Mouse (Mus musculus) lung, embryonic 14.5 days (tissue): ENCODE measurements around the gene Larp1b. TPM values are rescaled to one million over a fixed set of nuclear protein-coding genes. Genes with fewer than 3 reads are reported as not detected.
"Not testable (repeated sequence)": the region's sequence is repeated elsewhere in the genome, so short reads cannot be mapped to it uniquely, and the experiment has no call there.

Experiments
- ATAC-seq: fragments of 200-750 bp; cut with Nextera tagmentation; 2 replicates; pipeline ENCODE4 v1.8.0; 2017; ENCODE audit warnings: mild to moderate bottlenecking, moderate TSS enrichment, moderate library complexity; ENCODE audit not compliant: insufficient read depth
- DNase-seq: peaks from one replicate; pipeline ENCODE4 v3.0.0-alpha.2; 2015
- H3K27ac ChIP-seq: fragments of 300-500 bp; sonication (generic); 2 replicates; pipeline ENCODE4 v1.5.1; 2014; ENCODE audit warnings: low read depth, mild to moderate bottlenecking, moderate library complexity
- H3K27me3 ChIP-seq: fragments of 300-500 bp; sonication (generic); 2 replicates; pipeline ENCODE4 v1.6.1; 2014; ENCODE audit warnings: low read length, control low read depth; ENCODE audit not compliant: insufficient read depth
- H3K36me3 ChIP-seq: fragments of 300-500 bp; sonication (generic); 2 replicates; pipeline ENCODE4 v1.6.1; 2014; ENCODE audit warnings: control low read depth; ENCODE audit not compliant: insufficient read depth
- H3K4me1 ChIP-seq: fragments of 300-500 bp; sonication (generic); 2 replicates; pipeline ENCODE4 v1.6.1; 2014; ENCODE audit warnings: antibody characterized with exemption, control low read depth; ENCODE audit not compliant: insufficient read depth
- H3K4me2 ChIP-seq: fragments of 300-500 bp; sonication (generic); 2 replicates; pipeline ENCODE4 v1.6.1; 2014; ENCODE audit warnings: mild to moderate bottlenecking
- H3K4me3 ChIP-seq: fragments of 300-500 bp; sonication (generic); 2 replicates; pipeline ENCODE4 v1.5.1; 2014; ENCODE audit warnings: low read depth, low read length
- H3K9ac ChIP-seq: fragments of 300-500 bp; sonication (generic); 2 replicates; pipeline ENCODE4 v1.6.1; 2014
- H3K9me3 ChIP-seq: fragments of 300-500 bp; sonication (generic); 2 replicates; pipeline ENCODE4 v1.6.1; 2016; ENCODE audit warnings: low read depth, low read length, control low read depth
- CTCF ChIP-seq: IDR thresholded peaks from 2 replicates; pipeline ENCODE4 v1.5.1; 2016; ENCODE audit warnings: antibody characterized with exemption, low read depth
- WGBS: fragments of 180-500 bp; shearing (Covaris S2); extraction: QIAGEN DNeasy Blood & Tissue Kit; methylation state at CpG from one replicate; pipeline ENCODE4 v1.1.7; 2014; 5-methylcytosine and 5-hydroxymethylcytosine counted together
- polyA plus RNA-seq: library from polyadenylated mRNA; unstranded; fragments of >200 nt; fragmentation: Nextera tagmentation; extraction: Ambion mirVana; gene quantifications from 2 replicates; pipeline ENCODE4 v1.2.1, GENCODE M21; 2014

Larp1b gene
- polyA plus RNA-seq: 2.5 and 2.9 TPM in 2 replicates

GRCm38 (mm10) chr3:40949170-40949902, at the start of gene Larp1b:
Gene Larp1b (plus strand): TSS chr3:40949828.
- no peak for TF ChIP-seq CTCF

DNA sequence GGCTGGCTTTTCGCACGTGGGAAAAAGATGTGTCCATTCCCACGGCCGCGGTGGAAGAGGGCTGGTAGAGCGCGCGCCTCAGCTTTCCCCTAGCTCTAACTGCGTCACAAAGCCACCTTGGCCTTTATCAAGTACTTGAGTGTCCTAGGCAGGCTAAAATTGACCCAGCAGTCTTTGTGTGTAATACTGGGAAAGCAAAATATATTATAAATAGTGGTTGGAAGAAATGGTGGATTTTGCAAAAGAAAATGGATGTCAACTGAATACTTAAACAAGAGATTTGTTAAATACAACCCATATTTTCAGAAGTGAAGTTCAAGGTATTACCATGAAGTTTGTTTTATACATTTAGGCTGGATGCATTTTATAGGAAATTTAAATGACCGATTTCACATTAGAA, 47.2 kb upstream of the Larp1b start, which contains the start of gene 1700034I23Rik:
Gene 1700034I23Rik (minus strand): TSS at position 101 of the 400 bp plus-strand sequence.
- H3K4me2 ChIP-seq, H3K27me3 ChIP-seq, H3K4me3 ChIP-seq, H3K4me1 ChIP-seq, DNase-seq, H3K36me3 ChIP-seq, H3K27ac ChIP-seq, H3K9me3 ChIP-seq, ATAC-seq, H3K9ac ChIP-seq: not testable (repeated sequence)
- WGBS: 92% methylated on average over 5 of the region's 10 CpGs

More at GRCm38 (mm10) chr3:40949170-40949902, at the start of gene Larp1b:
- peak within 1 kb of the TSS; percentile 70; the same call in 1 of the 2 replicates for H3K27ac ChIP-seq
- peak within 1 kb of the TSS; percentile 67 for H3K4me3 ChIP-seq
- WGBS: 1% methylated on average over 64 of the region's 66 CpGs
- H3K36me3 ChIP-seq: no peaks in the 10 kb centered on the region
- H3K9me3 ChIP-seq: no peaks in the 10 kb centered on the region
- DNase-seq (peak; percentile 98), ATAC-seq (peak; percentile 96)
- peak within 1 kb of the TSS; percentile 66 for H3K9ac ChIP-seq
- peak within 1 kb of the TSS; percentile 98 for H3K4me2 ChIP-seq
- H3K4me1 ChIP-seq: no peaks in the 10 kb centered on the region
- H3K27me3 ChIP-seq: peaks cover 12% of the 10 kb centered on the region; the same call in 1 of the 2 replicates

- Histone ChIP-seq H3K4me3 (no peak overlapping the region), H3K9me3 (no peaks in the 10 kb centered on the region), H3K4me2 (no peak overlapping the region), H3K4me1 (no peaks in the 10 kb centered on the region), H3K27ac (no peak overlapping the region), H3K36me3 (no peaks in the 10 kb centered on the region), H3K27me3 (no peaks in the 10 kb centered on the region), H3K9ac (no peak overlapping the region)
- DNase-seq (no peak), ATAC-seq (no peak)
- WGBS: 71% methylated on average over 5 of the region's 5 CpGs
- TF ChIP-seq CTCF: no peak
Observed at GRCm38 (mm10) chr3:40938189-40938588, 11.4 kb upstream of the Larp1b start.

GRCm38 (mm10) chr3:40938592-40938991, 11.0 kb upstream of the Larp1b start:
- 95% methylated on average over 4 of the region's 4 CpGs for WGBS
- Histone ChIP-seq H3K9me3 (no peaks in the 10 kb centered on the region), H3K4me1 (no peaks in the 10 kb centered on the region), H3K27ac (no peak overlapping the region), H3K27me3 (no peaks in the 10 kb centered on the region), H3K9ac (no peak overlapping the region), H3K36me3 (no peaks in the 10 kb centered on the region), H3K4me3 (no peak overlapping the region), H3K4me2 (no peak overlapping the region)
- TF ChIP-seq CTCF: no peak
- DNase-seq (no peak), ATAC-seq (no peak)

GRCm38 (mm10) chr3:40939019-40939418, 10.6 kb upstream of the Larp1b start:
- Histone ChIP-seq H3K4me2 (no peak overlapping the region), H3K4me1 (no peaks in the 10 kb centered on the region), H3K4me3 (no peak overlapping the region), H3K9me3 (no peaks in the 10 kb centered on the region), H3K27ac (no peak overlapping the region), H3K27me3 (no peaks in the 10 kb centered on the region), H3K9ac (no peak overlapping the region), H3K36me3 (no peaks in the 10 kb centered on the region)
- ATAC-seq (no peak), DNase-seq (no peak)
- no peak for TF ChIP-seq CTCF

GRCm38 (mm10) chr3:40949903-40950600, 424 bp downstream of the Larp1b start:
- DNase-seq (peak; percentile 49), ATAC-seq (peak; percentile 29)
- WGBS: under 1% methylated on average over 99 of the region's 118 CpGs
- Histone ChIP-seq H3K27me3 (peaks cover 12% of the 10 kb centered on the region; the same call in 1 of the 2 replicates), H3K4me2 (peak overlapping the region; percentile 98), H3K4me1 (no peaks in the 10 kb centered on the region), H3K9ac (peak overlapping the region; percentile 66), H3K36me3 (no peaks in the 10 kb centered on the region), H3K27ac (peak overlapping the region; percentile 70; the same call in 1 of the 2 replicates), H3K9me3 (no peaks in the 10 kb centered on the region), H3K4me3 (peak overlapping the region; percentile 67)
- no peak for TF ChIP-seq CTCF

GRCm38 (mm10) chr3:40950601-40951201, 1.1 kb downstream of the Larp1b start:
- Histone ChIP-seq H3K4me3 (peak overlapping the region; percentile 67), H3K36me3 (no peaks in the 10 kb centered on the region), H3K27ac (no peak overlapping the region), H3K27me3 (peaks cover 12% of the 10 kb centered on the region; the same call in 1 of the 2 replicates), H3K4me2 (peak overlapping the region; percentile 98), H3K9me3 (no peaks in the 10 kb centered on the region), H3K4me1 (no peaks in the 10 kb centered on the region), H3K9ac (peak overlapping the region; percentile 66)
- 1% methylated on average over 43 of the region's 43 CpGs for WGBS
- ATAC-seq (no peak), DNase-seq (peak; percentile 45)
- no peak for TF ChIP-seq CTCF
